Mouse (Mus musculus) layer of hippocampus, postnatal 14 days (tissue): ENCODE data around the gene Olfr1279. TPM values are rescaled to one million over a fixed set of nuclear protein-coding genes. Genes with fewer than 3 reads are reported as not detected.
"Not testable (repeated sequence)": the region's sequence is repeated elsewhere in the genome, so short reads cannot be mapped to it uniquely, and the experiment has no call there.

Experiments
- DNase-seq, 2 experiments: peaks; one replicate each; pipeline ENCODE4 v3.0.0; 2021 to 2022; ENCODE audit warnings: low spot score in 2 of 2, mixed read lengths in 1 of 2
- long read RNA-seq, 2 experiments: library from polyadenylated mRNA; stranded (forward); transcript quantifications; one replicate each; pipeline ENCODE4 v2.0.0; 2021
- total RNA-seq, 2 experiments: library from RNA; stranded (reverse); gene quantifications; 2 replicates each; pipeline ENCODE4 v1.2.3; 2021

The Olfr1279 gene
- not detected for total RNA-seq
- long read RNA-seq, experiment 1 = 0 reads
- long read RNA-seq, experiment 2 = 0 reads

DNA sequence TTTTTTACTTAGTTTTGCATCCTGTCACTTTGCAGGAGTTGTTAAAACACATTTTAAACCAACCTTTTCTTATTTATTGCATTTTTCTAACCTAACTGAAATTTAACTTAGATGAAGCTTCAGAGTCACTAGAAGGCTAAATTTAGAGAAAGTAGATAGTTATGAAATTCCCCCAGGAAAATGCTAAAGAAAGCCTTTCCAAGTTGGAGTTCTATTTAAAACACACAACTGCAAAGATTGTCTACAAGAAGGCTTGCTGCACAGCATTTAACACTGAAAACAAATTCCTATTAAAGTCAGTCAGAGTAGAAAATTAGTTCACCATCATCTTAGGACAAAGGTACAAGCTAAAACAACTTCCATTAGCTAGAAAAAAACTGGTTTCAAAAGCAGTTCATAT lies at the start of gene Olfr1279:
TSS of gene Olfr1279 (plus strand) at position 262 of the 400 bp plus-strand sequence.
- no peak for DNase-seq

GRCm38 (mm10) chr2:111254216-111254615 lies 46.2 kb upstream of the Olfr1279 start, which contains the start of gene Olfr1276:
TSS of gene Olfr1276 (plus strand) at chr2:111254516.
- no peak for DNase-seq

GRCm38 (mm10) chr2:111274006-111274405 lies 26.4 kb upstream of the Olfr1279 start, which contains the start of gene Olfr1277:
TSS of gene Olfr1277 (minus strand) at chr2:111274106.
- no peak for DNase-seq

GRCm38 (mm10) chr2:111289836-111290235 lies 10.6 kb upstream of the Olfr1279 start, which contains the start of gene Olfr1278:
TSS of gene Olfr1278 (plus strand) at chr2:111290136.
- no peak for DNase-seq

DNA sequence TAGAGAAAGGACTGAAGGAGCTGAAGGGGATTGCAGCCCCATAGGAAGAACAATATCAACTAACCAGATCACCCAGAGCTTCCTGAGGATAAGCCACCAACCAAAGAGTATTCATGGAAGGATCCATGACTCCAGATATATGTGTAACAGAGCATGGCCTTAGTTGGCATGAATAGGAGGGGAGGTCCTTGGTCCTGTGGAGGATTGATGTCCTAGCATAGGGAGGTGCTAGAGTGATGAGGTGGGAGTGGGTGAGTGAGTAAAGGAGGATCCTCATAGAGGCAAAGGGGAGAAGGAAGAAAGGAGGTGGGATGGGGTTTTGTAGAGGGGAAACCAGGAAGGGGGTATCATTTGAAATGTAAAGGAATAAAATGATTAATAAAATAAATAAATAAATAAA lies 1.9 kb upstream of the Olfr1279 start:
- no peak for DNase-seq

DNA sequence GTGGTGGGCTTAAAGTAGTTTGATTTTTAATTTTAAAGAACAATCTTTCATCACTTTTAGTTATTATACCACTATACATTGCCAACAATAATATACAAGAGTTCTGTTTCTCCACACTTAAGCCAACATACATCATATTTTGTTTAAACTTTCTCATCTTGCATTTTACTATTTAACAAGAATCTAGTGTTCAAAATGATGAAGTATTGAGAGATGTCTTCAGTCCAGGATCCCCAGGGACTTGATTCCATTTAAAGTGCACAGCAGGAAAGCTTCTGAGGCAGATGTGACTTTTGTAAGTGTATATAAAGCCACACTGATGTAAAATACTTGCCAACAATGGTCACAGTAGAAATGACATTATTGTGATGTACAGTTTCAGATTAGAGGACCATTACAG lies 13.3 kb downstream of the Olfr1279 start, which contains the start of gene Olfr1280:
TSS of gene Olfr1280 (plus strand) at position 301 of the 400 bp plus-strand sequence.
- DNase-seq = no peak

DNA sequence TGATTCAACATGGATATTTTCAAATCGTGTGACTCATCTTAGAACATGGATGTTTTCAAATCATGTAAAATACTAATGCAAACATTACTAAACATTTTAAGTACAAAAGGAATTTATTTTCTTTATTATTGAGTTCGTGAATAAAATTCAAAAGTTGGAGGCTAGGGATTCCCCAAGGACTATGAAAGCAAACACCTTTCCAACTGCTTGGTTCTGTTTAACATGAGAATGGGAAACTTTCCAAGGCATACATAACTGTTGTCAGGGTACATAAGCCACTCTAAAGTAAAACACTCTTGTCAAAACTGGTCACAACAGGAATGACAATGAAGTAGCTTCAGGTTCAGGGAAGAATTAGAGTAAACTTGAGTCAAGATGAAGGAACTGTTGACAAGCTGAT lies 25.8 kb downstream of the Olfr1279 start, which contains the start of gene Olfr1281:
TSS of gene Olfr1281 (plus strand) at position 301 of the 400 bp plus-strand sequence.
- no peak for DNase-seq

- not testable (repeated sequence) for DNase-seq
Measured at GRCm38 (mm10) chr2:111333721-111334120, 33.3 kb downstream of the Olfr1279 start.

GRCm38 (mm10) chr2:111335976-111336375 lies 35.5 kb downstream of the Olfr1279 start, which contains the start of gene Olfr1282:
TSS of gene Olfr1282 (minus strand) at chr2:111336076.
- DNase-seq = no peak

Other genes with a start within 250 kb of the Olfr1279 start
- gene Gm13941, start 194.7 kb upstream of the Olfr1279 start, total RNA-seq = not detected
- gene Gm15130, start 147.7 kb upstream of the Olfr1279 start, total RNA-seq = not detected
- gene 4930430A15Rik, start 71.0 kb upstream of the Olfr1279 start, total RNA-seq = not detected
- not detected for gene Olfr1275, start 65.3 kb upstream of the Olfr1279 start, total RNA-seq
- gene Olfr1276, start 46.1 kb upstream of the Olfr1279 start, total RNA-seq = not detected
- not detected for gene Olfr1277, start 26.5 kb upstream of the Olfr1279 start, total RNA-seq
- not detected for gene Olfr1278, start 10.5 kb upstream of the Olfr1279 start, total RNA-seq
- not detected for gene Olfr1280, start 13.4 kb downstream of the Olfr1279 start, total RNA-seq
- not detected for gene Olfr1281, start 25.9 kb downstream of the Olfr1279 start, total RNA-seq
- gene Olfr1282, start 35.4 kb downstream of the Olfr1279 start, total RNA-seq = not detected
- not detected for gene Olfr1283, start 66.2 kb downstream of the Olfr1279 start, total RNA-seq
- not detected for gene Olfr1284, start 74.9 kb downstream of the Olfr1279 start, total RNA-seq
- not detected for gene Olfr1286, start 122.5 kb downstream of the Olfr1279 start, total RNA-seq
- not detected for gene Olfr1287, start 148.5 kb downstream of the Olfr1279 start, total RNA-seq
- gene Olfr1288, start 173.5 kb downstream of the Olfr1279 start, total RNA-seq = not detected
- not detected for gene Olfr1289, start 180.2 kb downstream of the Olfr1279 start, total RNA-seq
- not detected for gene Olfr1290, start 193.2 kb downstream of the Olfr1279 start, total RNA-seq
- gene Olfr1291-ps1, start 196.5 kb downstream of the Olfr1279 start, total RNA-seq = not detected
- gene Olfr1293-ps, start 224.6 kb downstream of the Olfr1279 start, total RNA-seq = not detected
- not detected for gene Olfr1294, start 239.7 kb downstream of the Olfr1279 start, total RNA-seq